Mouse (Mus musculus): ENCODE measurements around the gene Cdh13.

GRCm38 (mm10) chr8:118611551-118611950, 328.0 kb downstream of the Cdh13 start:
- TF ChIP-seq CTCF (IDR thresholded peaks at IDR 0.05; ENCODE audit: borderline replicate concordance, insufficient read depth, low read depth, low read length) = no peak
- TF ChIP-seq POLR2A (IDR thresholded peaks at IDR 0.05; ENCODE audit: borderline replicate concordance, insufficient read depth, low read length) = no peak
